Mouse (Mus musculus) kidney, embryonic 14.5 days (tissue): ENCODE results near the gene Dock3. TPM values are rescaled to one million over a fixed set of nuclear protein-coding genes. Genes with fewer than 3 reads are reported as not detected.

Experiments
- ATAC-seq: fragments of 200-750 bp; cut with Nextera tagmentation; 2 replicates; pipeline ENCODE4 v1.8.0; 2017; ENCODE audit warnings: moderate number of reproducible peaks, mild to moderate bottlenecking, moderate TSS enrichment, moderate library complexity; ENCODE audit not compliant: low FRiP score, low TSS enrichment
- H3K27ac ChIP-seq: fragments of 300-500 bp; sonication (generic); 2 replicates; pipeline ENCODE4 v1.5.1; 2014; ENCODE audit warnings: low read depth, mild to moderate bottlenecking, low read length, moderate library complexity, mixed read lengths
- H3K27me3 ChIP-seq: fragments of 300-500 bp; sonication (generic); 2 replicates; pipeline ENCODE4 v1.6.1; 2014; ENCODE audit warnings: mild to moderate bottlenecking, low read length; ENCODE audit not compliant: control insufficient read depth, insufficient read depth
- H3K36me3 ChIP-seq: fragments of 300-500 bp; sonication (generic); 2 replicates; pipeline ENCODE4 v1.6.1; 2014; ENCODE audit warnings: low read length, mixed read lengths; ENCODE audit not compliant: control insufficient read depth, insufficient read depth
- H3K4me1 ChIP-seq: fragments of 300-500 bp; sonication (generic); 2 replicates; pipeline ENCODE4 v1.6.1; 2014; ENCODE audit warnings: low read length, mixed read lengths; ENCODE audit not compliant: control insufficient read depth, insufficient read depth
- H3K4me2 ChIP-seq: fragments of 300-500 bp; sonication (generic); replicated peaks from 2 replicates; pipeline ENCODE4 v1.6.1; 2014; ENCODE audit warnings: low read depth, mild to moderate bottlenecking, low read length
- H3K4me3 ChIP-seq: fragments of 300-500 bp; sonication (generic); 2 replicates; pipeline ENCODE4 v1.5.1; 2014; ENCODE audit warnings: mild to moderate bottlenecking, low read length
- H3K9ac ChIP-seq: fragments of 300-500 bp; sonication (generic); 2 replicates; pipeline ENCODE4 v1.6.1; 2014; ENCODE audit warnings: low read depth, mild to moderate bottlenecking, low read length, moderate library complexity
- H3K9me3 ChIP-seq: fragments of 300-500 bp; sonication (generic); 2 replicates; pipeline ENCODE4 v1.6.1; 2016; ENCODE audit warnings: low read length; ENCODE audit not compliant: control insufficient read depth
- WGBS: fragments of 180-500 bp; shearing (Covaris S2); extraction: QIAGEN DNeasy Blood & Tissue Kit; methylation state at CpG from one replicate; pipeline ENCODE4 v1.1.7; 2014; 5-methylcytosine and 5-hydroxymethylcytosine counted together
- polyA plus RNA-seq: library from polyadenylated mRNA; unstranded; fragments of >200 nt; fragmentation: Nextera tagmentation; extraction: Ambion mirVana; gene quantifications from 2 replicates; pipeline ENCODE4 v1.2.1, GENCODE M21; 2014

The Dock3 gene
- polyA plus RNA-seq, 1 experiment from 2014 or later, result 0.23 TPM

- no peaks in the 10 kb centered on the region for H3K36me3 ChIP-seq
- 82% methylated on average over 4 of the region's 4 CpGs for WGBS
- H3K9ac ChIP-seq, result no peak overlapping the region
- no peak overlapping the region for H3K4me3 ChIP-seq
- no peak overlapping the region for H3K27ac ChIP-seq
- no peak overlapping the region for H3K4me2 ChIP-seq
- no peaks in the 10 kb centered on the region for H3K9me3 ChIP-seq
- H3K27me3 ChIP-seq, result no peaks in the 10 kb centered on the region
- no peak for ATAC-seq
- H3K4me1 ChIP-seq, result no peaks in the 10 kb centered on the region
Measured at GRCm38 (mm10) chr9:107009841-107010240, 221.9 kb downstream of the Dock3 start.

GRCm38 (mm10) chr9:107003187-107003586 lies 228.5 kb downstream of the Dock3 start:
- H3K27ac ChIP-seq, result no peak overlapping the region
- H3K4me2 ChIP-seq, result no peak overlapping the region
- H3K4me3 ChIP-seq, result no peak overlapping the region
- 93% methylated on average over 2 of the region's 2 CpGs for WGBS
- H3K36me3 ChIP-seq, result no peaks in the 10 kb centered on the region
- ATAC-seq, result no peak
- H3K9me3 ChIP-seq, result no peaks in the 10 kb centered on the region
- no peaks in the 10 kb centered on the region for H3K4me1 ChIP-seq
- no peak overlapping the region for H3K9ac ChIP-seq
- no peaks in the 10 kb centered on the region for H3K27me3 ChIP-seq

DNA sequence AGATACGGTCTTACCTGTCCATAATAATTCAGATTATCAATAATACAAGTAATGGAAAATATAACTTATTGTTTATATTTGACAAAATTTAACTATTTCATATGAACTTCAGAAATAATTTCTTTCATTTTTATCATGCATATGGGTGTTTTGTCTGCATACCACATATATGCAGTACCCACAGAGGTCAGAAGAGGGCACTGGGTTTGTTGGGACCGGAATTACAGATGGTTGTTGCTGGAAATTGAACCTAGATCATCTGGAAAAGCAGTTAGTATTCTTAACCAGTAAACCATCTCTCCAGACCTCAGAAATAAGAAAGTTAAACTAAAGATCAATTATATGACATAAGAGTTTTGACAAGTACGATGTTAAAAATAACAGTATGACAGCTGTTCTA lies 261.0 kb downstream of the Dock3 start:
- 64% methylated on average over 3 of the region's 3 CpGs for WGBS
- H3K27ac ChIP-seq, result no peak overlapping the region
- no peaks in the 10 kb centered on the region for H3K9me3 ChIP-seq
- no peaks in the 10 kb centered on the region for H3K4me1 ChIP-seq
- no peak overlapping the region for H3K9ac ChIP-seq
- ATAC-seq, result no peak
- H3K36me3 ChIP-seq, result no peaks in the 10 kb centered on the region
- no peaks in the 10 kb centered on the region for H3K27me3 ChIP-seq
- H3K4me2 ChIP-seq, result no peak overlapping the region
- no peak overlapping the region for H3K4me3 ChIP-seq

- ATAC-seq, result no peak
- Histone ChIP-seq H3K4me1 (no peaks in the 10 kb centered on the region), H3K9me3 (no peaks in the 10 kb centered on the region)
Measured at GRCm38 (mm10) chr9:106958452-106958851, 273.3 kb downstream of the Dock3 start.

GRCm38 (mm10) chr9:106955486-106955885 lies 276.2 kb downstream of the Dock3 start:
- H3K27ac ChIP-seq, result no peak overlapping the region
- H3K36me3 ChIP-seq, result no peaks in the 10 kb centered on the region
- no peaks in the 10 kb centered on the region for H3K4me1 ChIP-seq
- H3K9ac ChIP-seq, result no peak overlapping the region
- no peak for ATAC-seq
- no peak overlapping the region for H3K4me3 ChIP-seq
- no peak overlapping the region for H3K4me2 ChIP-seq
- no peaks in the 10 kb centered on the region for H3K9me3 ChIP-seq
- no peaks in the 10 kb centered on the region for H3K27me3 ChIP-seq

More at GRCm38 (mm10) chr9:106958452-106958851, 273.3 kb downstream of the Dock3 start:
- WGBS, result 86% methylated on average over 1 of the region's 1 CpGs
- Histone ChIP-seq H3K36me3 (no peaks in the 10 kb centered on the region), H3K4me3 (no peak overlapping the region), H3K27ac (no peak overlapping the region), H3K27me3 (no peaks in the 10 kb centered on the region), H3K4me2 (no peak overlapping the region), H3K9ac (no peak overlapping the region)

DNA sequence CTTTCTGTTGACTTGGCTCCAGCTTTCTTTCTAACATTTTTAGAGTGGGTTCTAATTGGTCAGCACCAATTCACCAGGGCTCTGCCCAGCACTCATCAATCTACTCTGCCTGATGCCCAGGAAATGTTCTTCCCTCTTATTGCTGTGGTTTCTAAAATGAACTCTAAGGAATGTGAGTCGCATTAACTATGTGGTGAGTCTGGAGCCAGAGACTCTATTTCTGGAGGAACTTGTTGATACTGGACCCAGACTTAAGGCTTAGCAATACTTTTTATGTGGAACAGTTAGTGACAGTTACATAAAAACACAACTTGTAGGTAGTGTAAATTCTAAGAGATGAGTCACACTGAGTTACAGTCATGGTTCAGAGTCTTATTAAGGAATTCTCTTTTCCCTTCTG lies 296.7 kb downstream of the Dock3 start:
- Histone ChIP-seq H3K9ac (no peak overlapping the region), H3K27me3 (no peaks in the 10 kb centered on the region), H3K4me2 (no peak overlapping the region), H3K4me1 (no peaks in the 10 kb centered on the region), H3K27ac (no peak overlapping the region), H3K36me3 (no peaks in the 10 kb centered on the region), H3K4me3 (no peak overlapping the region), H3K9me3 (no peaks in the 10 kb centered on the region)
- ATAC-seq, result no peak
- WGBS, result 95% methylated on average over 1 of the region's 1 CpGs

DNA sequence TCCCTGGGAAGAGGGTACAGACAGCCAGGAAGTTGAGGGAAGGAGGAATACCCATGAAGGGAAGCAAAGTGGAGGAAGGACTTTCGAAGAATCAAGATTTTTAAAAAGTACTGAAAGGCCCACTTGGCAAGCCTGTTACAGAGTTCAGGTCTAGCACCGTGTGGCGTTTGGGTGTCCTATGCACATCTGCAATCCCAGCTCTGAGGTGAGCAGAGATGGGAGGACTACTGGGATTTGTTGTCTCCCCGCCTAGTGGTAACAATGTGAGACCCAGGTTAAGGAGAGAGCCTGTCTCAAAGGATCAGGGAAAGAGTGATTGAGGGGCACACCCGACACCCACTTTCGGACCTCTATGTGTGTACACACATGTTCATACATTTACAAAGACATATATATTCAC lies 316.8 kb downstream of the Dock3 start:
- Histone ChIP-seq H3K9ac (no peak overlapping the region), H3K27me3 (no peaks in the 10 kb centered on the region), H3K4me1 (no peaks in the 10 kb centered on the region), H3K36me3 (no peaks in the 10 kb centered on the region), H3K9me3 (no peaks in the 10 kb centered on the region), H3K27ac (no peak overlapping the region), H3K4me3 (no peak overlapping the region), H3K4me2 (no peak overlapping the region)
- 86% methylated on average over 6 of the region's 6 CpGs for WGBS
- no peak for ATAC-seq

DNA sequence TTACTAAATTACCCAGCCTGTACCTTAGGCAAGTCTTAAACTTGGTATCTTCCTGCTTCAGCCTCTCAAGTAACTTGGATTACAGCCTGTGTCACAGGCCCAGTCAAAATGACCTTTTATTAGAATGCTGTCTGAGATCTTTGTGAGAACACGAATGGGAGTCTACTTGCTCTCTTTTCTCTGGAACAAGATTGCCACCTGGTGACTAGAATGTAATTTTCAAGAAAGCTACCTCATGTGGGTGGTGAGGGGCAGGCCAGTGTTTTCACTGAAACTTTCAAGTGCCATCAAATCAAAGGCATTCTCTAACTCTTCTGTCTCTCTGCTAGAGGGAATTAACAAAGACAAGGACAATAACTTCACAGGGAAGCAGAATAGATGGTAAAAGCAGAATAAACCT lies 317.9 kb downstream of the Dock3 start:
- no peak for ATAC-seq
- H3K4me2 ChIP-seq, result no peak overlapping the region
- H3K36me3 ChIP-seq, result no peaks in the 10 kb centered on the region
- no peak overlapping the region for H3K27ac ChIP-seq
- H3K9ac ChIP-seq, result no peak overlapping the region
- WGBS, result 11% methylated on average over 1 of the region's 1 CpGs
- no peaks in the 10 kb centered on the region for H3K27me3 ChIP-seq
- no peak overlapping the region for H3K4me3 ChIP-seq
- no peaks in the 10 kb centered on the region for H3K4me1 ChIP-seq
- H3K9me3 ChIP-seq, result no peaks in the 10 kb centered on the region

- Histone ChIP-seq H3K4me3 (no peak overlapping the region), H3K9me3 (no peaks in the 10 kb centered on the region), H3K9ac (no peak overlapping the region), H3K4me2 (no peak overlapping the region), H3K27ac (no peak overlapping the region), H3K27me3 (no peaks in the 10 kb centered on the region), H3K4me1 (no peaks in the 10 kb centered on the region), H3K36me3 (no peaks in the 10 kb centered on the region)
- no peak for ATAC-seq
- 76% methylated on average over 1 of the region's 1 CpGs for WGBS
Measured at GRCm38 (mm10) chr9:106911624-106912023, 320.1 kb downstream of the Dock3 start.

DNA sequence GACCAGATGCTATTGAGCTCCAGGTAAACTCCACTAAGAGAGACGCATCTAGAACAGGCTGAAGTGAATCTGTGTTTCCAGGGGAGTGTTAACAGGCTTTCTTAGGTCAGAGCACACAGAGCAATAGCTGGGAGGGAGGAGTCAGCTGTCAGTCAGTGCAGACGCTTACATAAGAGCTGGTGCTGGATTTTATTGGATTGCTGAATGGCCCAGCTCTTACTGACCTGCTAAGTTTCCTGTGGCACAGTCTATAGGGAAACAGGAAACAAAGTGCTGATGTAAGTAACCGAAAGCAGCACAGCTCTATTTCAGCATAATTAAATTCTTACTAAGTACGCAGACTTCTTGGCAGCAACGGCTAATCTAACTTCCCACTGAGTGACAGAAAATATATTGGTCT lies 323.0 kb downstream of the Dock3 start:
- Histone ChIP-seq H3K36me3 (no peaks in the 10 kb centered on the region), H3K9me3 (no peaks in the 10 kb centered on the region), H3K27me3 (no peaks in the 10 kb centered on the region), H3K9ac (no peak overlapping the region), H3K27ac (no peak overlapping the region), H3K4me2 (no peak overlapping the region), H3K4me1 (no peaks in the 10 kb centered on the region), H3K4me3 (no peak overlapping the region)
- WGBS, result 42% methylated on average over 5 of the region's 5 CpGs
- ATAC-seq, result no peak
